Mouse (Mus musculus) liver, postnatal 0 days (tissue): ENCODE results near the gene Gucd1.

ENCODE experiments used
- CTCF ChIP-seq: sonication (generic); IDR thresholded peaks from 2 replicates; pipeline ENCODE4 v1.5.1; 2016; ENCODE audit warnings: antibody characterized with exemption, low read depth
- EP300 ChIP-seq: IDR thresholded peaks from 2 replicates; pipeline ENCODE4 v1.6.1; 2016; ENCODE audit warnings: antibody characterized with exemption, low read depth, mild to moderate bottlenecking

GRCm38 (mm10) chr10:75322966-75323365, 194.8 kb downstream of the Gucd1 start:
- TF ChIP-seq CTCF (no peak), EP300 (no peak)
